In genomic region chr2:71775201-71775611, GRCm38 (mm10) we compare ENCODE assay signal across 10 mouse cellular contexts. TPM values are rescaled to one million over a fixed set of nuclear protein-coding genes. Genes with fewer than 3 reads are reported as not detected.
A peak's percentile ranks its signal among the peaks of the same experiment; 100 is the strongest.
DNase-seq lines count a peak whose midpoint lies in the region; ATAC-seq and TF ChIP-seq lines count a peak whose summit lies in the region.
"Had no signal": no experiment of that assay in that cellular context is flagged by ENCODE, and none has a peak within 500 bp of the region (broad histone marks: within the 10 kb centered on the region; RNA-seq: fewer than 3 reads in every experiment).

No protein-coding gene starts in this region.

- 14% methylated on average over 9 of the region's 9 CpGs for WGBS in hindbrain, postnatal 0 days
- WGBS in midbrain, embryonic 14.5 days, result 12% methylated on average over 9 of the region's 9 CpGs

- H3K4me1 ChIP-seq in hindbrain, postnatal 0 days (ENCODE audit: insufficient read depth, low read length), result 0 out of 2 replicates have a peak, but pooled peaks cover 8% of the 10 kb centered on the region
- 0 out of 2 replicates have a peak, but pooled peaks cover 11% of the 10 kb centered on the region for H3K4me1 ChIP-seq in midbrain, embryonic 14.5 days (ENCODE audit: control insufficient read depth, insufficient read depth, low read length)

- H3K9me3 ChIP-seq in hindbrain, postnatal 0 days (ENCODE audit: low read length), result no peaks in the 10 kb centered on the region
- no peaks in the 10 kb centered on the region for H3K9me3 ChIP-seq in midbrain, embryonic 14.5 days (ENCODE audit: control insufficient read depth, low read length)

- H3K27me3 ChIP-seq in hindbrain, postnatal 0 days (ENCODE audit: insufficient read depth, low read length), result no peaks in the 10 kb centered on the region
- H3K27me3 ChIP-seq in midbrain, embryonic 14.5 days (ENCODE audit: control insufficient read depth, insufficient read depth, low read length), result no peaks in the 10 kb centered on the region

- peak; percentile 62 for ATAC-seq in frontal cortex, adult (ENCODE audit: low TSS enrichment)
- ATAC-seq in hindbrain, postnatal 0 days, result peak; percentile 82
- no peak for ATAC-seq in midbrain, embryonic 14.5 days (ENCODE audit: low FRiP score, low TSS enrichment)
- ATAC-seq: liver, postnatal 0 days had no signal

- H3K9ac ChIP-seq in hindbrain, postnatal 0 days (replicated peaks; ENCODE audit: low read length), result no peak overlapping the region
- no peak overlapping the region for H3K9ac ChIP-seq in midbrain, embryonic 14.5 days (replicated peaks; ENCODE audit: low read length)
- H3K9ac ChIP-seq: liver, postnatal 0 days had no signal

- H3K27ac ChIP-seq in hindbrain, postnatal 0 days, result peak overlapping the region; percentile 22; the same call in 1 of the 2 replicates
- peak overlapping the region; percentile 39 for H3K27ac ChIP-seq in midbrain, embryonic 14.5 days (replicated peaks; ENCODE audit: low read depth, low read length)

- DNase-seq in frontal cortex, postnatal 10 days (ENCODE audit: low spot score in 2 of 2), result no peak
- DNase-seq in embryo, embryonic 10.5 days (ENCODE audit: low spot score), result peak; percentile 42
- peak; percentile 74 for DNase-seq in hindbrain, postnatal 0 days (ENCODE audit: low spot score)
- peak; percentile 63 for DNase-seq in midbrain, embryonic 14.5 days
- DNase-seq in thymus, postnatal 0 days (ENCODE audit: low spot score), result no peak
- DNase-seq in frontal cortex, postnatal 25 days (ENCODE audit: low spot score in 2 of 2), result no peak
- no peak for DNase-seq in lung, adult 18-20 months
- DNase-seq: cerebellum, postnatal 25 days; liver, postnatal 0 days had no signal

- no peaks in the 10 kb centered on the region for H3K36me3 ChIP-seq in hindbrain, postnatal 0 days (ENCODE audit: insufficient read depth, low read length)
- H3K36me3 ChIP-seq in midbrain, embryonic 14.5 days (ENCODE audit: control insufficient read depth, insufficient read depth, low read length), result no peaks in the 10 kb centered on the region

- 0 out of 2 replicates have a peak overlapping the region, but pooled peaks have one; percentile 17 for H3K4me2 ChIP-seq in hindbrain, postnatal 0 days (ENCODE audit: low read depth, low read length)
- H3K4me2 ChIP-seq in midbrain, embryonic 14.5 days (ENCODE audit: low read length), result peak overlapping the region; percentile 23; the same call in 1 of the 2 replicates

- TF ChIP-seq CTCF in hindbrain, postnatal 0 days (IDR thresholded peaks at IDR 0.05; ENCODE audit: low read depth), result no peak

- H3K4me3 ChIP-seq in hindbrain, postnatal 0 days (ENCODE audit: low read length), result no peak overlapping the region
- no peak overlapping the region for H3K4me3 ChIP-seq in midbrain, embryonic 14.5 days (replicated peaks; ENCODE audit: low read depth, low read length)

RNA-seq across cellular contexts. Expression of gene Itga6, which starts 29.8 kb away (rescaled TPM):
- total RNA-seq in hindbrain, postnatal 0 days (2014; rRNA removed), result 46.7 and 50.0 TPM in 2 replicates
- polyA plus RNA-seq in hindbrain, postnatal 0 days (2015; fragmentation: Nextera tagmentation; extraction: Ambion mirVana), result 20.0 and 20.7 TPM in 2 replicates
- polyA plus RNA-seq in midbrain, embryonic 14.5 days (2014; fragmentation: Nextera tagmentation; extraction: Ambion mirVana), result 15.9 and 21.6 TPM in 2 replicates
- polyA plus RNA-seq in thymus, postnatal 0 days (2015; fragmentation: Nextera tagmentation; extraction: Ambion mirVana), result 34.9 and 37.8 TPM in 2 replicates

Comparison
In these comparisons a context has a peak if more than half of its experiments do, and no peak if none do; other contexts are left out.
1. DNase-seq: peak in embryo, embryonic 10.5 days (single experiment), hindbrain, postnatal 0 days (single experiment) and midbrain, embryonic 14.5 days (single experiment); none in frontal cortex, postnatal 10 days (0 of 2), thymus, postnatal 0 days (single experiment), frontal cortex, postnatal 25 days (0 of 2) and lung, adult 18-20 months (0 of 2).